Mouse (Mus musculus) midbrain, embryonic 14.5 days (tissue): ENCODE data around the gene Gm21972. TPM values are rescaled to one million over a fixed set of nuclear protein-coding genes. Genes with fewer than 3 reads are reported as not detected.
A peak's percentile ranks its signal among the peaks of the same experiment; 100 is the strongest.

Experiments
- ATAC-seq: fragments of 200-750 bp; cut with Nextera tagmentation; 2 replicates; pipeline ENCODE4 v1.8.0; 2017; ENCODE audit warnings: moderate number of reproducible peaks, moderate library complexity; ENCODE audit not compliant: low FRiP score, low TSS enrichment
- DNase-seq: peaks from one replicate; pipeline ENCODE4 v3.0.0-alpha.2; 2015
- H3K27ac ChIP-seq: fragments of 300-500 bp; sonication (generic); replicated peaks from 2 replicates; pipeline ENCODE4 v1.5.1; 2014; ENCODE audit warnings: mild to moderate bottlenecking, low read depth, low read length, moderate library complexity
- H3K27me3 ChIP-seq: fragments of 300-500 bp; sonication (generic); 2 replicates; pipeline ENCODE4 v1.6.1; 2014; ENCODE audit warnings: low read length, control low read depth, mixed read lengths; ENCODE audit not compliant: control insufficient read depth, insufficient read depth
- H3K36me3 ChIP-seq: fragments of 300-500 bp; sonication (generic); 2 replicates; pipeline ENCODE4 v1.6.1; 2014; ENCODE audit warnings: low read length, control low read depth; ENCODE audit not compliant: control insufficient read depth, insufficient read depth
- H3K4me1 ChIP-seq: fragments of 300-500 bp; sonication (generic); 2 replicates; pipeline ENCODE4 v1.6.1; 2014; ENCODE audit warnings: mild to moderate bottlenecking, antibody characterized with exemption, low read length, control low read depth; ENCODE audit not compliant: control insufficient read depth, insufficient read depth
- H3K4me2 ChIP-seq: fragments of 300-500 bp; sonication (generic); 2 replicates; pipeline ENCODE4 v1.6.1; 2014; ENCODE audit warnings: mild to moderate bottlenecking, low read length, moderate library complexity
- H3K4me3 ChIP-seq: fragments of 300-500 bp; sonication (generic); replicated peaks from 2 replicates; pipeline ENCODE4 v1.5.1; 2014; ENCODE audit warnings: low read depth, low read length
- H3K9ac ChIP-seq: fragments of 300-500 bp; sonication (generic); replicated peaks from 2 replicates; pipeline ENCODE4 v1.6.1; 2014; ENCODE audit warnings: mild to moderate bottlenecking, low read length, moderate library complexity
- H3K9me3 ChIP-seq: fragments of 300-500 bp; sonication (generic); 2 replicates; pipeline ENCODE4 v1.6.1; 2016; ENCODE audit warnings: low read length, control low read depth, mixed read lengths; ENCODE audit not compliant: control insufficient read depth
- WGBS: fragments of 180-500 bp; shearing (Covaris S2); extraction: QIAGEN DNeasy Blood & Tissue Kit; methylation state at CpG from one replicate; pipeline ENCODE4 v1.1.7; 2014; 5-methylcytosine and 5-hydroxymethylcytosine counted together
- polyA plus RNA-seq: library from polyadenylated mRNA; unstranded; fragments of >200 nt; fragmentation: Nextera tagmentation; extraction: Ambion mirVana; gene quantifications from 2 replicates; pipeline ENCODE4 v1.2.1, GENCODE M21; 2014

The Gm21972 gene
- polyA plus RNA-seq, 1 experiment from 2014 or later = 0.62 TPM

GRCm38 (mm10) chr1:86178462-86179253 lies 45.2 kb downstream of the Gm21972 start:
- ATAC-seq (peak; percentile 60; the same call in 1 of the 2 replicates), DNase-seq (peak; percentile 88)
- Histone ChIP-seq H3K27me3 (no peaks in the 10 kb centered on the region), H3K9me3 (no peaks in the 10 kb centered on the region), H3K27ac (no peak overlapping the region), H3K4me1 (no peaks in the 10 kb centered on the region), H3K36me3 (peaks cover 53% of the 10 kb centered on the region), H3K9ac (no peak overlapping the region), H3K4me2 (no peak overlapping the region), H3K4me3 (no peak overlapping the region)
- 49% methylated on average over 7 of the region's 7 CpGs for WGBS

GRCm38 (mm10) chr1:86182004-86182709 lies 48.7 kb downstream of the Gm21972 start:
- H3K4me3 ChIP-seq = no peak overlapping the region
- no peaks in the 10 kb centered on the region for H3K4me1 ChIP-seq
- peaks cover 26% of the 10 kb centered on the region for H3K36me3 ChIP-seq
- H3K4me2 ChIP-seq = no peak overlapping the region
- H3K27ac ChIP-seq = no peak overlapping the region
- H3K9ac ChIP-seq = no peak overlapping the region
- no peak for DNase-seq
- no peaks in the 10 kb centered on the region for H3K27me3 ChIP-seq
- ATAC-seq = no peak
- 87% methylated on average over 5 of the region's 5 CpGs for WGBS
- no peaks in the 10 kb centered on the region for H3K9me3 ChIP-seq

GRCm38 (mm10) chr1:86183577-86184263 lies 50.3 kb downstream of the Gm21972 start:
- peaks cover 26% of the 10 kb centered on the region for H3K36me3 ChIP-seq
- no peak overlapping the region for H3K4me2 ChIP-seq
- no peak overlapping the region for H3K9ac ChIP-seq
- H3K9me3 ChIP-seq = no peaks in the 10 kb centered on the region
- WGBS = 90% methylated on average over 4 of the region's 4 CpGs
- no peak overlapping the region for H3K4me3 ChIP-seq
- no peaks in the 10 kb centered on the region for H3K4me1 ChIP-seq
- no peak for ATAC-seq
- H3K27ac ChIP-seq = no peak overlapping the region
- H3K27me3 ChIP-seq = no peaks in the 10 kb centered on the region
- DNase-seq = no peak

- Histone ChIP-seq H3K36me3 (peaks cover 32% of the 10 kb centered on the region), H3K4me2 (no peak overlapping the region), H3K4me3 (no peak overlapping the region), H3K9me3 (no peaks in the 10 kb centered on the region), H3K27ac (no peak overlapping the region), H3K27me3 (no peaks in the 10 kb centered on the region), H3K9ac (no peak overlapping the region), H3K4me1 (no peaks in the 10 kb centered on the region)
- DNase-seq (no peak), ATAC-seq (no peak)
- WGBS = 91% methylated on average over 7 of the region's 7 CpGs
These were observed 53.3 kb downstream of the Gm21972 start for GRCm38 (mm10) chr1:86186762-86187161.

- Histone ChIP-seq H3K4me1 (no peaks in the 10 kb centered on the region), H3K27ac (no peak overlapping the region), H3K9me3 (no peaks in the 10 kb centered on the region), H3K27me3 (no peaks in the 10 kb centered on the region), H3K36me3 (peaks cover 34% of the 10 kb centered on the region), H3K4me3 (no peak overlapping the region), H3K9ac (no peak overlapping the region), H3K4me2 (no peak overlapping the region)
- no peak for ATAC-seq
- WGBS = 66% methylated on average over 2 of the region's 2 CpGs
- DNase-seq = no peak
These were observed 54.4 kb downstream of the Gm21972 start for GRCm38 (mm10) chr1:86187856-86188255.

DNA sequence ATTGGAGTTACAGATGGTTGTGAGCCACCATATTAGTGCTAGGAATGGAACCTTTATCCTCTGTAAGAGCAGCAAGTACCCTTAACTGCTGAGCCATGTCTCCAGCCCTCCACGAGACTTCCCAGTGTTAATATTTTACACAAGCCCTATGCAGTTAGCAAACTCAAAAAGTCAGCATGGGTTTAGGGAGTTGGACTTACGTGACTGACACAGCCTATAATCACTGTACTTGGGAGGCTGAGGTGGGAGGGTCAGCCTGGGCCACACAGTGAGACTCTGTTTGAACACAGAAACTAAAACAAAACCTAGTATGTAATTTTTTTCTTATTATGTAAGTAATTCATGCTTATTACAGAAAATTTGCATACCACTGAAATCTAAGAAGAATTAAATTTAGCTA lies 54.8 kb downstream of the Gm21972 start:
- no peak overlapping the region for H3K9ac ChIP-seq
- H3K27ac ChIP-seq = no peak overlapping the region
- no peaks in the 10 kb centered on the region for H3K27me3 ChIP-seq
- H3K9me3 ChIP-seq = no peaks in the 10 kb centered on the region
- H3K4me1 ChIP-seq = no peaks in the 10 kb centered on the region
- peaks cover 35% of the 10 kb centered on the region for H3K36me3 ChIP-seq
- ATAC-seq (no peak), DNase-seq (no peak)
- H3K4me2 ChIP-seq = no peak overlapping the region
- H3K4me3 ChIP-seq = no peak overlapping the region
- WGBS = 90% methylated on average over 2 of the region's 2 CpGs

DNA sequence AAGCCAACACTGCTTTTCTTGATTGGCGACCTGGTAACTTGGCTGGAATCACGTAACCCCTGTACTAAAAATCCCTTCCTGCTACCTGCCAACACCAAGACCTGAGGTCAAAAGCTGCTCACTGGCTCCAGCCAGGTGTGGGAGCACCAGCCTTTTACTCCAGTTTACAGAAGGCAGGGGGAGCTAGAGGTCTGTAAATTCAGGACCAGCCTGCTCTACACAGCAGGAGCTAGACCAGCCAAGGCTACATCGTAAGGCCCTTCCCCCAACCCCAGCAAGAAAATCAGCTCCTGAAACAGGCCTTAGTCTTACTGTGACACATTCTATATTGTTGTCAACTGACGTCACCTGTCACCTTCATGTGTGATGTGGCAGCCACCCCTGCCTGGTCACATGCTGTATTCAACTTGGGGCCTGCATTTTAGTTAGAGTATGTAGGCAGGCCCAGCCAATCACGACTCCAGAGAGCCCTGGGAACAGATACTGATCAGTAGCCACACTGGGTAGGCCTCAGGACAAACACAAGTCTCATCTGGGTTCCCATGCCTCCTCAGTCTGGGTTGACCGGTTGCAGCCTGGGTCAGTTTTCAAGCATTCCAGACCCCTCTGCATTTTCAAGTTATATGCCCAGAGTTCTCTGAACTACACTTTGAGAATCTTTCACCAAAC lies 55.7 kb downstream of the Gm21972 start:
- no peak for ATAC-seq
- Histone ChIP-seq H3K27me3 (no peaks in the 10 kb centered on the region), H3K4me3 (no peak overlapping the region), H3K27ac (no peak overlapping the region), H3K9ac (no peak overlapping the region), H3K4me1 (no peaks in the 10 kb centered on the region), H3K36me3 (peaks cover 37% of the 10 kb centered on the region), H3K4me2 (no peak overlapping the region), H3K9me3 (no peaks in the 10 kb centered on the region)
- DNase-seq = no peak
- WGBS = 82% methylated on average over 6 of the region's 6 CpGs

GRCm38 (mm10) chr1:86190843-86191242 lies 57.4 kb downstream of the Gm21972 start:
- ATAC-seq (no peak), DNase-seq (no peak)
- Histone ChIP-seq H3K27ac (no peak overlapping the region), H3K4me1 (no peaks in the 10 kb centered on the region), H3K4me3 (no peak overlapping the region), H3K9me3 (no peaks in the 10 kb centered on the region), H3K4me2 (no peak overlapping the region), H3K27me3 (no peaks in the 10 kb centered on the region), H3K36me3 (peaks cover 50% of the 10 kb centered on the region), H3K9ac (no peak overlapping the region)
- WGBS = 89% methylated on average over 6 of the region's 6 CpGs
